Mouse (Mus musculus) thymus, adult 2 months (tissue): ENCODE measurements around the gene Fgf10. TPM values are rescaled to one million over a fixed set of nuclear protein-coding genes. Genes with fewer than 3 reads are reported as not detected.

Experiments used
- DNase-seq: peaks from one replicate; pipeline ENCODE4 v3.0.0; 2021
- H3K27ac ChIP-seq: fragments of 200-500 bp; 2 replicates; pipeline ENCODE4 v1.5.1; 2012; ENCODE audit warnings: low read length, control low read depth; ENCODE audit not compliant: control insufficient read depth, insufficient read depth
- H3K27me3 ChIP-seq: fragments of 200-500 bp; 2 replicates; pipeline ENCODE4 v1.6.1; 2012; ENCODE audit warnings: mild to moderate bottlenecking, low read length, moderate library complexity, mixed read lengths; ENCODE audit not compliant: control insufficient read depth, insufficient read depth
- H3K36me3 ChIP-seq: fragments of 200-500 bp; 2 replicates; pipeline ENCODE4 v1.6.1; 2012; ENCODE audit warnings: mild to moderate bottlenecking, low read length, moderate library complexity; ENCODE audit not compliant: control insufficient read depth, insufficient read depth
- H3K4me1 ChIP-seq: fragments of 200-500 bp; replicated peaks from 2 replicates; pipeline ENCODE4 v1.6.1; 2012; ENCODE audit warnings: low read length; ENCODE audit not compliant: control insufficient read depth, insufficient read depth
- H3K4me3 ChIP-seq: fragments of 200-500 bp; 2 replicates; pipeline ENCODE4 v1.5.1; 2012; ENCODE audit warnings: mild to moderate bottlenecking, low read length, control low read depth, moderate library complexity; ENCODE audit not compliant: control insufficient read depth, insufficient read depth
- CTCF ChIP-seq: fragments of 200-500 bp; IDR thresholded peaks from 2 replicates; pipeline ENCODE4 v1.5.1; 2012; ENCODE audit warnings: mild to moderate bottlenecking, control low read depth, low read length, moderate library complexity, borderline replicate concordance; ENCODE audit not compliant: control insufficient read depth, poor library complexity, insufficient read depth; ENCODE audit errors: extremely low read depth
- POLR2A ChIP-seq: fragments of 200-500 bp; IDR thresholded peaks from 2 replicates; pipeline ENCODE4 v1.6.1; 2012; ENCODE audit warnings: mild to moderate bottlenecking, low read length, control low read depth, moderate library complexity; ENCODE audit not compliant: control insufficient read depth, poor library complexity, insufficient read depth; ENCODE audit errors: extremely low read depth
- WGBS: fragments of 180-500 bp; shearing (Covaris S2); methylation state at CpG from one replicate; pipeline ENCODE4 v1.1.7; 2018; 5-methylcytosine and 5-hydroxymethylcytosine counted together
- polyA plus RNA-seq: library from polyadenylated mRNA; depleted of rRNA; stranded (reverse); fragments of >200 nt; gene quantifications from 2 replicates; pipeline ENCODE4 v1.2.3, GENCODE M21; 2012

Fgf10 gene
- polyA plus RNA-seq, 1 experiment: 0.59 TPM

DNA sequence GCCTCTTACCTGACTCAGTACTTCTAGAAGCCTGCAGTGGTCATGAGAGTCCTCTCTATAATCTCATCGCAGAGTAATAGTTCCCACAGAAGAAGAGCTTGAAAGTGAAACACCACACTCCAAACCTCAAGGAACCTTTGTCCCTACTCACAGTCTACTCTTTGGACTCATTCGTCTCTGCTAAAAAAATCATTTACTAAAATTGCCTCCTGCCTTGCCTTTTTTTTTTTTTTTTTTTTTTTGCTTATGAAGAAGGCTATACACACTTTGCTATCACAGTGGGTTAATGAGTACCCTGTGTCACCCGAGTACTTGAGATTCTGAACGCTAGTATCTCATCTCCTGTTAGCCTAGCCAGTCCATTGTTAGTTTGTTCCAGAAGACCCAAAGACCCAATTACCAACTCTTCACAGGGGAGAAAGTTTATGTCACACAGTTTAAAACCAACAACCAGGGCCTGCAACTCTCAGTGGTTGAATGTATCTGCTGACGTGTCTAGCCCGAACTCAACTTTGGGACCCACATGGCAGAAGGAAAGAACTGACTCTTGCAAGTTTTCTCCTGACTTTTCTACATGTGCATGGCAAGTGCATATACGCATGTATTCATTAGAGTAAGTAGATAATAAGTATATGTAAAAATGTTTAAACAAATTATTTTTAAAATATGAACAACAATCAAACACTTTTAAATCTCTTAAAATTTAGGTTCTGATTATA is 10.8 kb upstream of the Fgf10 start:
- Histone ChIP-seq H3K4me3 (no peak overlapping the region), H3K27ac (no peak overlapping the region), H3K4me1 (no peaks in the 10 kb centered on the region), H3K36me3 (no peaks in the 10 kb centered on the region), H3K27me3 (no peaks in the 10 kb centered on the region)
- TF ChIP-seq CTCF (no peak), POLR2A (no peak)
- WGBS: 96% methylated on average over 7 of the region's 7 CpGs
- DNase-seq: no peak

DNA sequence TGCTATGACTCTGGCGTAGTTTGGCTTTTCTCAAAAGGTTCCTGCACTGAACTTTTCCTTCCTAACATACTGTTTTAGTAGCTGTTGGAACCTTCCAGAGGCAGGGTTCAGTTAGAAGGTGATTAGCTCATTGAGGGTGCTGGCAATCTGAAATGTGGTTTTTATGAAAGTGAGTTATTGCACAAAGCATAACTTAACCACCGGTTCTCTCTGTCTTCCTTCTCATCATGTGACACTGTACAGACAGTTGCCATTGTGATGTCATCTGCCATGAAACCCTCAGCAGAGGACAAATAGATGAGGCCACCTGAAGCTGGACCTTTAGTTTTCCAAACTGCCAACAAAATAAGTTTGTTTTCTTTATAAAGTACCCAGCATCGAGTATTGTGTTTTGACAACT is 7.9 kb upstream of the Fgf10 start:
- H3K4me1 ChIP-seq: no peaks in the 10 kb centered on the region
- no peaks in the 10 kb centered on the region for H3K27me3 ChIP-seq
- H3K4me3 ChIP-seq: no peak overlapping the region
- no peaks in the 10 kb centered on the region for H3K36me3 ChIP-seq
- DNase-seq: no peak
- TF ChIP-seq CTCF (no peak), POLR2A (no peak)
- H3K27ac ChIP-seq: no peak overlapping the region
- 71% methylated on average over 3 of the region's 3 CpGs for WGBS

DNA sequence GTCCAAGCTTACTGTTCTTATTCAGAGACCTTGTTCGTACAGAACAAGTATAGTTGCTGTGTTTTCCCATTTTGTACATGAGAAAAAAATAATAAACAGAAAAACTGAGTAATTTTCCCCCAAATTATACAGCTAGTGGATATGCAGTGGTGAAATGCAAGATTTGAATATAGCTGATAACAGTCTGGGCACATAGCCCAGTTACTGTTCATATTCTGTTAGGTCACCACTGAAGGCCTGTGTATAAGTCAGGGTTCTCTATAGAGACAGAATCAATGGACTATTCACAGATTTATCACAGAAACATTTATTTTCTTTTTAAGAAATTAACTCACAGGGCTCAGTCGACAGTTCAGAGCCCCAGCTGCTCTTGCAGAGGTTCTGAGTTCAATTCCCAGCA is 4.7 kb upstream of the Fgf10 start:
- no peak overlapping the region for H3K4me3 ChIP-seq
- H3K27me3 ChIP-seq: no peaks in the 10 kb centered on the region
- no peaks in the 10 kb centered on the region for H3K36me3 ChIP-seq
- no peak for DNase-seq
- WGBS: 86% methylated on average over 2 of the region's 2 CpGs
- H3K4me1 ChIP-seq: no peaks in the 10 kb centered on the region
- no peak for TF ChIP-seq CTCF
- no peak for TF ChIP-seq POLR2A
- H3K27ac ChIP-seq: no peak overlapping the region

DNA sequence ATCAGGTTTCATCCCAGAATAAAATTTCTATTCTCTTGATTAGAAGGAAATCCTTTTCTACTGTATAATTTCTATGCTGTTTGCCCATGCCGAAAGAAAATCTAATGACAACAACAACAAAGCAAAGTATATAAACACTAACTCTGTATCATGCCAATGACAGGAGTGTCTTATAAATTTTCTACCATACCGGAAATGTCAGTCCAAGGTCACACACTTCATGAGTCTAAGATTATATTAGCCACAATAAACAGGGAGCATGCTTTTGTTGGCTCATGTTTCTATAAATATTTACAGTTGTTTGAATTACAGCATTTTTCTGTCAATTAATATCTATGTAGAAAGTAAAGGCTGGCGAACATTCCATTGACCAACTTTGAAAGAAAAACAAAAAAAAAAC is 9.6 kb downstream of the Fgf10 start:
- H3K4me3 ChIP-seq: no peak overlapping the region
- TF ChIP-seq CTCF: no peak
- no peak for TF ChIP-seq POLR2A
- no peaks in the 10 kb centered on the region for H3K4me1 ChIP-seq
- H3K36me3 ChIP-seq: no peaks in the 10 kb centered on the region
- no peak for DNase-seq
- H3K27me3 ChIP-seq: no peaks in the 10 kb centered on the region
- no peak overlapping the region for H3K27ac ChIP-seq
- WGBS: 94% methylated on average over 3 of the region's 3 CpGs

DNA sequence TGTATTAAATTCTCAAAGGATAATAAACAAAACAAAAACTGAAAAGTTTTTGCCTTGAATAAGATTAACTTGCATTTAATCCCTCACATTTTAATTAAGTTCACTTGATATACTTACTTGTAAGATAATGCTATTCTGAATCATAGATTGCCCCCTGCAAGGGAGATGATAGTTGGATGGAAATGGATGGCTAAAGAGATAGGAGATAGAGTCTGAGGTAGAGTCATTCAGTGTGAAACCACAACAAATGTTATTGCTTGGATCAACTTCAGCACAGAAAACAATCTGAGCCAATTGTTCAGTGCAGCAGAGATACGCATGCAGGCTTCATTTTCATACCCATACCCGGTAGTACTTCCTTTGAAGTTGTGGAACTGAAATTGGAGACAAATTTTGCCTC is 23.5 kb downstream of the Fgf10 start:
- no peak overlapping the region for H3K4me3 ChIP-seq
- no peaks in the 10 kb centered on the region for H3K27me3 ChIP-seq
- H3K27ac ChIP-seq: no peak overlapping the region
- no peak for TF ChIP-seq CTCF
- TF ChIP-seq POLR2A: no peak
- 85% methylated on average over 2 of the region's 2 CpGs for WGBS
- H3K4me1 ChIP-seq: no peaks in the 10 kb centered on the region
- no peak for DNase-seq
- H3K36me3 ChIP-seq: no peaks in the 10 kb centered on the region

DNA sequence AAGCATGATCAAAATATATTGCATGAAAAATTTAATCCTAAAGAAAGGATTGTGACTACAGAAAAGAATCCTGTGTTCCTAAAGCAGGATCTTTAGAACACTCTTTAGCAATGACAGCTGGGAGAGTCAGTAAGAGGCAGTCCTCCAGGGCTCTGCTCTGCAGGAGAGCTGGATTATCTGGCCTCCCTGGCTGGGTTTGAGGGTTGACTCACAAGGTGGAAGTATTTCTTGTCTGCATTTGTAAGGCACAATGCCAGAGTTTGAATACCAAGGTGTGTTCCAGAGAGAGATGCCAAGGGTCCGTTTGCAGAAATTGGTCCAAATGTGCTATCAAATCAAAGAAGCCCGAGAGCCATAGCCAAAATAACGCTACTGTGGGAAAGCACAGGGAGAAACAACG is 25.5 kb downstream of the Fgf10 start:
- Histone ChIP-seq H3K27me3 (no peaks in the 10 kb centered on the region), H3K4me3 (no peak overlapping the region), H3K27ac (no peak overlapping the region), H3K36me3 (no peaks in the 10 kb centered on the region), H3K4me1 (no peaks in the 10 kb centered on the region)
- DNase-seq: no peak
- WGBS: 30% methylated on average over 4 of the region's 4 CpGs
- TF ChIP-seq CTCF (no peak), POLR2A (no peak)

DNA sequence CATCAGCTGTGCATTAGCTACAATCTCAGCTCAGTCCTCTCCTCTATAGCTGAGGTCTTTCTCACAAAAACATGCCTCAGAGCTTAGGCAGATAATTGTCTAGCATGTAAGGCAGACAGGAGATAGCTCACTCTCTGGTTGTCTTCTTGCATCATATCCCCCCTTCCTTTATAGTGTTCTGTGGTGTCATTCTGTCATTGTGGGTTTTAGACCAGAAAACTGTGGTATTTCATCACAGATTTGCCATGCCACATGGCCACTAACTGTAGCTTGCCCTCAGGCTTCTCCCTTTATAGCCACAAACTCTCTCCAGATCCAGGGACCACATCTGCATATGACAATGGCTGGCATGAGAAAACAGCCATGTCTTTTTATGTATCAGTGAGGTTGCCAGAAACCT is 34.1 kb downstream of the Fgf10 start:
- no peak for TF ChIP-seq POLR2A
- TF ChIP-seq CTCF: no peak
- H3K4me1 ChIP-seq: no peaks in the 10 kb centered on the region
- no peak for DNase-seq
- H3K27me3 ChIP-seq: no peaks in the 10 kb centered on the region
- H3K27ac ChIP-seq: no peak overlapping the region
- H3K36me3 ChIP-seq: no peaks in the 10 kb centered on the region
- no peak overlapping the region for H3K4me3 ChIP-seq
